Mouse (Mus musculus) thymus, adult 2 months (tissue): ENCODE data around the gene Cbll1. TPM values are rescaled to one million over a fixed set of nuclear protein-coding genes. Genes with fewer than 3 reads are reported as not detected.

ENCODE experiments used
- DNase-seq: peaks from one replicate; pipeline ENCODE4 v3.0.0; 2021
- H3K27ac ChIP-seq: fragments of 200-500 bp; 2 replicates; pipeline ENCODE4 v1.5.1; 2012; ENCODE audit warnings: low read length, control low read depth; ENCODE audit not compliant: control insufficient read depth, insufficient read depth
- H3K27me3 ChIP-seq: fragments of 200-500 bp; 2 replicates; pipeline ENCODE4 v1.6.1; 2012; ENCODE audit warnings: mild to moderate bottlenecking, low read length, moderate library complexity, mixed read lengths; ENCODE audit not compliant: control insufficient read depth, insufficient read depth
- H3K36me3 ChIP-seq: fragments of 200-500 bp; 2 replicates; pipeline ENCODE4 v1.6.1; 2012; ENCODE audit warnings: mild to moderate bottlenecking, low read length, moderate library complexity; ENCODE audit not compliant: control insufficient read depth, insufficient read depth
- H3K4me1 ChIP-seq: fragments of 200-500 bp; replicated peaks from 2 replicates; pipeline ENCODE4 v1.6.1; 2012; ENCODE audit warnings: low read length; ENCODE audit not compliant: control insufficient read depth, insufficient read depth
- H3K4me3 ChIP-seq: fragments of 200-500 bp; 2 replicates; pipeline ENCODE4 v1.5.1; 2012; ENCODE audit warnings: mild to moderate bottlenecking, low read length, control low read depth, moderate library complexity; ENCODE audit not compliant: control insufficient read depth, insufficient read depth
- CTCF ChIP-seq: fragments of 200-500 bp; IDR thresholded peaks from 2 replicates; pipeline ENCODE4 v1.5.1; 2012; ENCODE audit warnings: mild to moderate bottlenecking, control low read depth, low read length, moderate library complexity, borderline replicate concordance; ENCODE audit not compliant: control insufficient read depth, poor library complexity, insufficient read depth; ENCODE audit errors: extremely low read depth
- POLR2A ChIP-seq: fragments of 200-500 bp; IDR thresholded peaks from 2 replicates; pipeline ENCODE4 v1.6.1; 2012; ENCODE audit warnings: mild to moderate bottlenecking, low read length, control low read depth, moderate library complexity; ENCODE audit not compliant: control insufficient read depth, poor library complexity, insufficient read depth; ENCODE audit errors: extremely low read depth
- WGBS: fragments of 180-500 bp; shearing (Covaris S2); methylation state at CpG from one replicate; pipeline ENCODE4 v1.1.7; 2018; 5-methylcytosine and 5-hydroxymethylcytosine counted together
- polyA plus RNA-seq: library from polyadenylated mRNA; depleted of rRNA; stranded (reverse); fragments of >200 nt; gene quantifications from 2 replicates; pipeline ENCODE4 v1.2.3, GENCODE M21; 2012

Gene Cbll1
- polyA plus RNA-seq, 1 experiment = 14.0 TPM

- H3K36me3 ChIP-seq = no peaks in the 10 kb centered on the region
- no peak for DNase-seq
- H3K4me1 ChIP-seq = no peaks in the 10 kb centered on the region
- H3K27ac ChIP-seq = no peak overlapping the region
- WGBS = 49% methylated on average over 6 of the region's 6 CpGs
- TF ChIP-seq POLR2A = no peak
- no peaks in the 10 kb centered on the region for H3K27me3 ChIP-seq
- H3K4me3 ChIP-seq = no peak overlapping the region
These were observed 14.5 kb upstream of the Cbll1 start for GRCm38 (mm10) chr12:31513724-31514503.

- Histone ChIP-seq H3K36me3 (no peaks in the 10 kb centered on the region), H3K4me1 (no peaks in the 10 kb centered on the region), H3K4me3 (no peak overlapping the region), H3K27ac (no peak overlapping the region), H3K27me3 (no peaks in the 10 kb centered on the region)
- 97% methylated on average over 14 of the region's 14 CpGs for whole genome bisulfite sequencing
- TF ChIP-seq CTCF (no peak), POLR2A (no peak)
- no peak for DNase-seq
These were observed 13.4 kb upstream of the Cbll1 start for GRCm38 (mm10) chr12:31512634-31513411.

GRCm38 (mm10) chr12:31511218-31511617, 11.8 kb upstream of the Cbll1 start:
- H3K27ac ChIP-seq = no peak overlapping the region
- no peak overlapping the region for H3K4me3 ChIP-seq
- DNase-seq = no peak
- H3K27me3 ChIP-seq = no peaks in the 10 kb centered on the region
- H3K4me1 ChIP-seq = no peaks in the 10 kb centered on the region
- 88% methylated on average over 4 of the region's 5 CpGs for WGBS
- TF ChIP-seq CTCF = no peak
- no peak for TF ChIP-seq POLR2A
- H3K36me3 ChIP-seq = no peaks in the 10 kb centered on the region

- Histone ChIP-seq H3K4me1 (no peaks in the 10 kb centered on the region), H3K4me3 (no peak overlapping the region), H3K36me3 (no peaks in the 10 kb centered on the region), H3K27me3 (no peaks in the 10 kb centered on the region), H3K27ac (no peak overlapping the region)
- TF ChIP-seq POLR2A (no peak), CTCF (no peak)
- WGBS = 93% methylated on average over 6 of the region's 6 CpGs
- no peak for DNase-seq
These were observed 9.1 kb upstream of the Cbll1 start for GRCm38 (mm10) chr12:31508496-31508895.

GRCm38 (mm10) chr12:31507718-31508364, 8.4 kb upstream of the Cbll1 start:
- Histone ChIP-seq H3K27me3 (no peaks in the 10 kb centered on the region), H3K4me3 (no peak overlapping the region), H3K36me3 (no peaks in the 10 kb centered on the region), H3K4me1 (no peaks in the 10 kb centered on the region), H3K27ac (no peak overlapping the region)
- no peak for TF ChIP-seq POLR2A
- TF ChIP-seq CTCF = no peak
- no peak for DNase-seq
- WGBS = 45% methylated on average over 6 of the region's 6 CpGs

- no peaks in the 10 kb centered on the region for H3K36me3 ChIP-seq
- TF ChIP-seq CTCF = no peak
- TF ChIP-seq POLR2A = no peak
- no peak for DNase-seq
- H3K27me3 ChIP-seq = no peaks in the 10 kb centered on the region
- peaks cover 10% of the 10 kb centered on the region for H3K4me1 ChIP-seq
- no peak overlapping the region for H3K4me3 ChIP-seq
- no peak overlapping the region for H3K27ac ChIP-seq
These were observed 3.8 kb upstream of the Cbll1 start for GRCm38 (mm10) chr12:31503211-31503610.

- Histone ChIP-seq H3K4me1 (peaks cover 10% of the 10 kb centered on the region), H3K27ac (no peak overlapping the region), H3K27me3 (no peaks in the 10 kb centered on the region), H3K4me3 (no peak overlapping the region), H3K36me3 (no peaks in the 10 kb centered on the region)
- DNase-seq = no peak
- TF ChIP-seq POLR2A (no peak), CTCF (no peak)
- 27% methylated on average over 4 of the region's 4 CpGs for WGBS
These were observed 1.9 kb upstream of the Cbll1 start for GRCm38 (mm10) chr12:31501266-31501665.
